Mouse (Mus musculus): ENCODE data around the gene Actl6b. TPM values are rescaled to one million over a fixed set of nuclear protein-coding genes. Genes with fewer than 3 reads are reported as not detected.

Gene Actl6b
- polyA plus RNA-seq, 1 experiment from 2014 or later: not detected

GRCm38 (mm10) chr5:137526192-137526936, 27.0 kb upstream of the Actl6b start:
- H3K9me3 ChIP-seq (replicated peaks; ENCODE audit: low read length): no peaks in the 10 kb centered on the region
- ATAC-seq (replicated peaks; ENCODE audit: low FRiP score, low read depth): no peak
- 49% methylated on average over 16 of the region's 16 CpGs for WGBS
- peaks cover 62% of the 10 kb centered on the region for H3K36me3 ChIP-seq (ENCODE audit: insufficient read depth, low read length)
- peak; percentile 41 for DNase-seq (ENCODE audit: low spot score)
- H3K27ac ChIP-seq: no peak overlapping the region
- H3K9ac ChIP-seq (ENCODE audit: low read depth, low read length): 0 out of 2 replicates have a peak overlapping the region, but pooled peaks have one; percentile 9
- H3K4me2 ChIP-seq (ENCODE audit: low read length): no peak overlapping the region
- TF ChIP-seq CTCF (IDR thresholded peaks at IDR 0.05; ENCODE audit: low read depth): no peak; the same call in 1 of the 2 replicates
- H3K27me3 ChIP-seq (ENCODE audit: insufficient read depth, low read length): no peaks in the 10 kb centered on the region
- H3K4me1 ChIP-seq (replicated peaks; ENCODE audit: insufficient read depth, low read length): peaks cover 7% of the 10 kb centered on the region; the same call in 1 of the 2 replicates
- no peak overlapping the region for H3K4me3 ChIP-seq (replicated peaks; ENCODE audit: low read depth, low read length)

GRCm38 (mm10) chr5:137527413-137527812, 25.9 kb upstream of the Actl6b start:
- H3K36me3 ChIP-seq (ENCODE audit: insufficient read depth, low read length): peaks cover 51% of the 10 kb centered on the region
- ATAC-seq (replicated peaks; ENCODE audit: low FRiP score, low read depth) (no peak), DNase-seq (ENCODE audit: low spot score) (no peak)
- no peaks in the 10 kb centered on the region for H3K9me3 ChIP-seq (replicated peaks; ENCODE audit: low read length)
- H3K4me2 ChIP-seq (ENCODE audit: low read length): no peak overlapping the region
- H3K4me3 ChIP-seq (replicated peaks; ENCODE audit: low read depth, low read length): no peak overlapping the region
- H3K27ac ChIP-seq: no peak overlapping the region
- H3K9ac ChIP-seq (ENCODE audit: low read depth, low read length): no peak overlapping the region
- WGBS: 63% methylated on average over 1 of the region's 1 CpGs
- peaks cover 7% of the 10 kb centered on the region; the same call in 1 of the 2 replicates for H3K4me1 ChIP-seq (replicated peaks; ENCODE audit: insufficient read depth, low read length)
- TF ChIP-seq CTCF (IDR thresholded peaks at IDR 0.05; ENCODE audit: low read depth): no peak
- no peaks in the 10 kb centered on the region for H3K27me3 ChIP-seq (ENCODE audit: insufficient read depth, low read length)

- Histone ChIP-seq H3K4me2 (ENCODE audit: low read length) (no peak overlapping the region), H3K9ac (ENCODE audit: low read depth, low read length) (no peak overlapping the region), H3K4me3 (replicated peaks; ENCODE audit: low read depth, low read length) (no peak overlapping the region), H3K9me3 (replicated peaks; ENCODE audit: low read length) (no peaks in the 10 kb centered on the region), H3K27me3 (ENCODE audit: insufficient read depth, low read length) (no peaks in the 10 kb centered on the region), H3K4me1 (replicated peaks; ENCODE audit: insufficient read depth, low read length) (peaks cover 7% of the 10 kb centered on the region; the same call in 1 of the 2 replicates), H3K36me3 (ENCODE audit: insufficient read depth, low read length) (peaks cover 45% of the 10 kb centered on the region), H3K27ac (no peak overlapping the region)
- DNase-seq (ENCODE audit: low spot score): no peak
- WGBS: 76% methylated on average over 22 of the region's 22 CpGs
- no peak for ATAC-seq (replicated peaks; ENCODE audit: low FRiP score, low read depth)
- no peak for TF ChIP-seq CTCF (IDR thresholded peaks at IDR 0.05; ENCODE audit: low read depth)
These were observed 24.9 kb upstream of the Actl6b start for GRCm38 (mm10) chr5:137528247-137528968.

- Histone ChIP-seq H3K4me1 (replicated peaks; ENCODE audit: insufficient read depth, low read length) (peaks cover 7% of the 10 kb centered on the region; the same call in 1 of the 2 replicates), H3K9ac (ENCODE audit: low read depth, low read length) (no peak overlapping the region), H3K4me2 (ENCODE audit: low read length) (no peak overlapping the region), H3K27me3 (ENCODE audit: insufficient read depth, low read length) (no peaks in the 10 kb centered on the region), H3K27ac (no peak overlapping the region), H3K9me3 (replicated peaks; ENCODE audit: low read length) (no peaks in the 10 kb centered on the region), H3K36me3 (ENCODE audit: insufficient read depth, low read length) (peaks cover 39% of the 10 kb centered on the region), H3K4me3 (replicated peaks; ENCODE audit: low read depth, low read length) (no peak overlapping the region)
- 69% methylated on average over 15 of the region's 15 CpGs for WGBS
- TF ChIP-seq CTCF (IDR thresholded peaks at IDR 0.05; ENCODE audit: low read depth): no peak
- ATAC-seq (replicated peaks; ENCODE audit: low FRiP score, low read depth) (no peak), DNase-seq (ENCODE audit: low spot score) (no peak)
These were observed 23.9 kb upstream of the Actl6b start for GRCm38 (mm10) chr5:137529221-137529995.

GRCm38 (mm10) chr5:137530075-137530474, 23.2 kb upstream of the Actl6b start:
- Histone ChIP-seq H3K4me1 (replicated peaks; ENCODE audit: insufficient read depth, low read length) (peaks cover 7% of the 10 kb centered on the region; the same call in 1 of the 2 replicates), H3K4me2 (ENCODE audit: low read length) (peak overlapping the region; percentile 98), H3K27ac (peak overlapping the region; percentile 95), H3K27me3 (ENCODE audit: insufficient read depth, low read length) (no peaks in the 10 kb centered on the region), H3K36me3 (ENCODE audit: insufficient read depth, low read length) (peaks cover 33% of the 10 kb centered on the region), H3K4me3 (replicated peaks; ENCODE audit: low read depth, low read length) (peak overlapping the region; percentile 74), H3K9me3 (replicated peaks; ENCODE audit: low read length) (no peaks in the 10 kb centered on the region), H3K9ac (ENCODE audit: low read depth, low read length) (peak overlapping the region; percentile 82; the same call in 1 of the 2 replicates)
- no peak for DNase-seq (ENCODE audit: low spot score)
- WGBS: 72% methylated on average over 8 of the region's 8 CpGs
- ATAC-seq (replicated peaks; ENCODE audit: low FRiP score, low read depth): no peak
- TF ChIP-seq CTCF (IDR thresholded peaks at IDR 0.05; ENCODE audit: low read depth): no peak
